Mouse (Mus musculus): ENCODE measurements at regions not wholly inside any gene's neighbourhood (a gene's known extent, or its start where the extent isn't known, plus 50 kb on each side); places are given as distances from the start of the nearest gene placed in this dataset.

- no peak for ATAC-seq (ENCODE audit: low FRiP score, low read depth)
- no peak overlapping the region for H3K9ac ChIP-seq
- no peak overlapping the region for H3K4me3 ChIP-seq
- no peak overlapping the region for H3K4me2 ChIP-seq (replicated peaks)
- H3K36me3 ChIP-seq: no peaks in the 10 kb centered on the region
- 7% methylated on average over 6 of the region's 6 CpGs for WGBS
- no peaks in the 10 kb centered on the region for H3K9me3 ChIP-seq
- no peaks in the 10 kb centered on the region for H3K4me1 ChIP-seq
- H3K27me3 ChIP-seq: peaks cover 18% of the 10 kb centered on the region
- no peak overlapping the region for H3K27ac ChIP-seq
Observed at GRCm38 (mm10) chr16:5483337-5483736, 227.6 kb upstream of the Eef2kmt start.

- ATAC-seq (ENCODE audit: low FRiP score, low read depth): no peak
- no peak overlapping the region for H3K4me3 ChIP-seq
Observed at GRCm38 (mm10) chr16:5480148-5480547, 224.4 kb upstream of the Eef2kmt start.

GRCm38 (mm10) chr16:5478970-5479369, 223.2 kb upstream of the Eef2kmt start:
- no peak overlapping the region for H3K27ac ChIP-seq
- H3K4me3 ChIP-seq: no peak overlapping the region
- peaks cover 4% of the 10 kb centered on the region for H3K27me3 ChIP-seq
- no peak overlapping the region for H3K9ac ChIP-seq
- H3K36me3 ChIP-seq: no peaks in the 10 kb centered on the region
- no peaks in the 10 kb centered on the region for H3K9me3 ChIP-seq
- ATAC-seq (ENCODE audit: low FRiP score, low read depth): no peak
- H3K4me2 ChIP-seq (replicated peaks): no peak overlapping the region
- no peaks in the 10 kb centered on the region; the same call in 1 of the 2 replicates for H3K4me1 ChIP-seq

More at GRCm38 (mm10) chr16:5480148-5480547, 224.4 kb upstream of the Eef2kmt start:
- 67% methylated on average over 1 of the region's 1 CpGs for WGBS
- H3K36me3 ChIP-seq: no peaks in the 10 kb centered on the region
- H3K4me1 ChIP-seq: no peaks in the 10 kb centered on the region; the same call in 1 of the 2 replicates
- no peak overlapping the region for H3K4me2 ChIP-seq (replicated peaks)
- no peak overlapping the region for H3K27ac ChIP-seq
- no peaks in the 10 kb centered on the region for H3K9me3 ChIP-seq
- H3K9ac ChIP-seq: no peak overlapping the region
- H3K27me3 ChIP-seq: peaks cover 7% of the 10 kb centered on the region

GRCm38 (mm10) chr16:5471321-5471720, 215.5 kb upstream of the Eef2kmt start:
- 27% methylated on average over 5 of the region's 5 CpGs for WGBS

GRCm38 (mm10) chr16:5467587-5467986, 211.8 kb upstream of the Eef2kmt start:
- H3K9ac ChIP-seq: no peak overlapping the region
- H3K4me2 ChIP-seq (replicated peaks): no peak overlapping the region
- no peaks in the 10 kb centered on the region for H3K9me3 ChIP-seq
- H3K4me1 ChIP-seq: no peaks in the 10 kb centered on the region
- 0 out of 2 replicates have a peak, but pooled peaks cover 3% of the 10 kb centered on the region for H3K27me3 ChIP-seq
- no peaks in the 10 kb centered on the region for H3K36me3 ChIP-seq
- no peak overlapping the region for H3K4me3 ChIP-seq
- WGBS: 10% methylated on average over 3 of the region's 3 CpGs
- H3K27ac ChIP-seq: no peak overlapping the region
- no peak for ATAC-seq (ENCODE audit: low FRiP score, low read depth)

More at GRCm38 (mm10) chr16:5471321-5471720, 215.5 kb upstream of the Eef2kmt start:
- no peaks in the 10 kb centered on the region for H3K9me3 ChIP-seq
- H3K27ac ChIP-seq: no peak overlapping the region
- no peak overlapping the region for H3K4me2 ChIP-seq (replicated peaks)
- H3K4me3 ChIP-seq: no peak overlapping the region
- no peaks in the 10 kb centered on the region for H3K36me3 ChIP-seq
- no peak for ATAC-seq (ENCODE audit: low FRiP score, low read depth)
- H3K9ac ChIP-seq: no peak overlapping the region
- no peaks in the 10 kb centered on the region; the same call in 1 of the 2 replicates for H3K4me1 ChIP-seq
- H3K27me3 ChIP-seq: peaks cover 9% of the 10 kb centered on the region; the same call in 1 of the 2 replicates

- no peak for ATAC-seq (ENCODE audit: low FRiP score, low read depth)
- H3K4me2 ChIP-seq (replicated peaks): no peak overlapping the region
- no peaks in the 10 kb centered on the region for H3K4me1 ChIP-seq
- no peak overlapping the region for H3K4me3 ChIP-seq
- H3K9me3 ChIP-seq: no peaks in the 10 kb centered on the region
- H3K27me3 ChIP-seq: no peaks in the 10 kb centered on the region
- 60% methylated on average over 2 of the region's 2 CpGs for WGBS
- no peak overlapping the region for H3K27ac ChIP-seq
- H3K36me3 ChIP-seq: no peaks in the 10 kb centered on the region
- no peak overlapping the region for H3K9ac ChIP-seq
Observed at GRCm38 (mm10) chr16:5466760-5467159, 211.0 kb upstream of the Eef2kmt start.

- peak; percentile 48; the same call in 1 of the 2 replicates for ATAC-seq (ENCODE audit: low FRiP score, low read depth)
- Histone ChIP-seq H3K27ac (no peak overlapping the region), H3K9ac (no peak overlapping the region), H3K9me3 (no peaks in the 10 kb centered on the region), H3K4me2 (replicated peaks) (no peak overlapping the region), H3K36me3 (no peaks in the 10 kb centered on the region), H3K4me1 (no peaks in the 10 kb centered on the region), H3K4me3 (no peak overlapping the region), H3K27me3 (no peaks in the 10 kb centered on the region)
- 10% methylated on average over 5 of the region's 5 CpGs for WGBS
Observed at GRCm38 (mm10) chr16:5455352-5455965, 199.7 kb upstream of the Eef2kmt start.

- H3K4me3 ChIP-seq: no peak overlapping the region
- no peaks in the 10 kb centered on the region for H3K9me3 ChIP-seq
- no peaks in the 10 kb centered on the region for H3K27me3 ChIP-seq
- no peaks in the 10 kb centered on the region for H3K36me3 ChIP-seq
- H3K4me2 ChIP-seq (replicated peaks): no peak overlapping the region
- no peak overlapping the region for H3K27ac ChIP-seq
- 12% methylated on average over 6 of the region's 6 CpGs for whole genome bisulfite sequencing
- no peak overlapping the region for H3K9ac ChIP-seq
- ATAC-seq (ENCODE audit: low FRiP score, low read depth): no peak
- no peaks in the 10 kb centered on the region for H3K4me1 ChIP-seq
Observed at GRCm38 (mm10) chr16:5454243-5454642, 198.5 kb upstream of the Eef2kmt start.

- ATAC-seq (ENCODE audit: low FRiP score, low read depth): no peak
- Histone ChIP-seq H3K27me3 (no peaks in the 10 kb centered on the region), H3K4me2 (replicated peaks) (no peak overlapping the region), H3K9ac (no peak overlapping the region), H3K4me3 (no peak overlapping the region), H3K27ac (no peak overlapping the region), H3K9me3 (no peaks in the 10 kb centered on the region), H3K4me1 (no peaks in the 10 kb centered on the region), H3K36me3 (no peaks in the 10 kb centered on the region)
- WGBS: 76% methylated on average over 6 of the region's 6 CpGs
Observed at GRCm38 (mm10) chr16:5452971-5453370, 197.2 kb upstream of the Eef2kmt start.

GRCm38 (mm10) chr16:5445776-5446175, 190.0 kb upstream of the Eef2kmt start:
- no peaks in the 10 kb centered on the region for H3K4me1 ChIP-seq
- no peaks in the 10 kb centered on the region for H3K9me3 ChIP-seq
- 72% methylated on average over 6 of the region's 6 CpGs for WGBS
- no peak for ATAC-seq (ENCODE audit: low FRiP score, low read depth)
- no peak overlapping the region for H3K4me2 ChIP-seq (replicated peaks)
- no peaks in the 10 kb centered on the region for H3K27me3 ChIP-seq
- H3K27ac ChIP-seq: no peak overlapping the region
- H3K9ac ChIP-seq: no peak overlapping the region
- H3K36me3 ChIP-seq: no peaks in the 10 kb centered on the region
- no peak overlapping the region for H3K4me3 ChIP-seq

- no peak overlapping the region for H3K4me2 ChIP-seq (replicated peaks)
- no peaks in the 10 kb centered on the region for H3K27me3 ChIP-seq
- no peak overlapping the region for H3K27ac ChIP-seq
- WGBS: 42% methylated on average over 2 of the region's 2 CpGs
- no peak overlapping the region for H3K4me3 ChIP-seq
- no peaks in the 10 kb centered on the region for H3K9me3 ChIP-seq
- no peaks in the 10 kb centered on the region for H3K36me3 ChIP-seq
- ATAC-seq (ENCODE audit: low FRiP score, low read depth): no peak
- H3K9ac ChIP-seq: no peak overlapping the region
- H3K4me1 ChIP-seq: no peaks in the 10 kb centered on the region
Observed at GRCm38 (mm10) chr16:5444785-5445184, 189.0 kb upstream of the Eef2kmt start.

- Histone ChIP-seq H3K4me1 (no peaks in the 10 kb centered on the region), H3K27me3 (no peaks in the 10 kb centered on the region), H3K4me2 (replicated peaks) (no peak overlapping the region), H3K36me3 (no peaks in the 10 kb centered on the region), H3K9ac (no peak overlapping the region), H3K27ac (no peak overlapping the region), H3K9me3 (no peaks in the 10 kb centered on the region), H3K4me3 (no peak overlapping the region)
- no peak for ATAC-seq (ENCODE audit: low FRiP score, low read depth)
- 73% methylated on average over 2 of the region's 2 CpGs for WGBS
Observed at GRCm38 (mm10) chr16:5439717-5440116, 183.9 kb upstream of the Eef2kmt start.

- 79% methylated on average over 2 of the region's 2 CpGs for whole genome bisulfite sequencing
Observed at GRCm38 (mm10) chr16:5438405-5438804, 182.6 kb upstream of the Eef2kmt start.

More at GRCm38 (mm10) chr16:5438405-5438804, 182.6 kb upstream of the Eef2kmt start:
- Histone ChIP-seq H3K4me1 (no peaks in the 10 kb centered on the region), H3K9me3 (no peaks in the 10 kb centered on the region), H3K36me3 (no peaks in the 10 kb centered on the region), H3K9ac (no peak overlapping the region), H3K4me3 (no peak overlapping the region), H3K27me3 (no peaks in the 10 kb centered on the region), H3K27ac (no peak overlapping the region), H3K4me2 (replicated peaks) (no peak overlapping the region)
- ATAC-seq (ENCODE audit: low FRiP score, low read depth): no peak

Measured in limb, embryonic 13.5 days (tissue).